Comparison of ENCODE assay signal across 20 mouse cellular contexts in genomic region chr8:92171578-92171977, GRCm38 (mm10).
DNase-seq lines count a peak whose midpoint lies in the region; TF ChIP-seq lines count a peak whose summit lies in the region.
"Had no signal": no experiment of that assay in that cellular context is flagged by ENCODE, and none has a peak within 500 bp of the region (broad histone marks: within the 10 kb centered on the region; RNA-seq: fewer than 3 reads in every experiment).

No protein-coding gene starts in this region.

- no peaks in the 10 kb centered on the region for H3K27me3 ChIP-seq in testis, adult 2 months (ENCODE audit: control insufficient read depth, insufficient read depth, low read length)
- H3K27me3 ChIP-seq in myocyte (ENCODE audit: control insufficient read depth, insufficient read depth, insufficient read length): no peaks in the 10 kb centered on the region
- H3K27me3 ChIP-seq: CH12.LX, Patski had no signal

- H3K4me1 ChIP-seq in testis, adult 2 months (ENCODE audit: control insufficient read depth, insufficient read depth, low read length): no peaks in the 10 kb centered on the region

- TF ChIP-seq CTCF in testis, adult 2 months (IDR thresholded peaks at IDR 0.05; ENCODE audit: control insufficient read depth, insufficient read depth, insufficient replicate concordance, low read depth, low read length): no peak

- H3K4me2 ChIP-seq in myocyte (ENCODE audit: low read depth): no peak overlapping the region

- H3ac ChIP-seq in myocyte (ENCODE audit: control insufficient read depth, insufficient read length): no peak overlapping the region

- TF ChIP-seq POLR2A in testis, adult 2 months (IDR thresholded peaks at IDR 0.05; ENCODE audit: control insufficient read depth, low read depth, low read length): no peak
- no peak for TF ChIP-seq POLR2A in myocyte (IDR thresholded peaks at IDR 0.05; ENCODE audit: insufficient read length, low read depth)

- no peak overlapping the region for H3K27ac ChIP-seq in testis, adult 2 months (ENCODE audit: control insufficient read depth, insufficient read depth, low read depth, low read length)

- H3K36me3 ChIP-seq in testis, adult 2 months (ENCODE audit: control insufficient read depth, insufficient read depth, low read length): no peaks in the 10 kb centered on the region
- no peaks in the 10 kb centered on the region for H3K36me3 ChIP-seq in myocyte (ENCODE audit: control insufficient read depth, insufficient read depth)
- H3K36me3 ChIP-seq: G1E had no signal

- peak overlapping the region; percentile 37 for H3K4me3 ChIP-seq in testis, adult 2 months (ENCODE audit: control insufficient read depth, low read depth, low read length)
- no peak overlapping the region for H3K4me3 ChIP-seq in myocyte

- H3K79me2 ChIP-seq in myocyte (ENCODE audit: control insufficient read depth, insufficient read depth): no peaks in the 10 kb centered on the region

- DNase-seq in testis, postnatal 10 days (ENCODE audit: low spot score): no peak
- DNase-seq in ZHBTc4 (ENCODE audit: low read depth, low spot score): peak; percentile 8
- DNase-seq in spleen, adult 12 weeks (ENCODE audit: low spot score): no peak
- DNase-seq in frontal cortex, postnatal 14 days (ENCODE audit: low spot score in 2 of 2): no peak
- DNase-seq: adrenal gland, adult 2 months; adrenal gland, adult 8-10 months; adrenal gland, postnatal 10 days; adrenal gland, postnatal 14 days; adrenal gland, postnatal 25 days; adrenal gland, postnatal 36 days; B cell, adult 2 months; cerebellum, adult 11 months; cerebellum, adult 11-12 months; cerebellum, adult 18-20 months; cerebellum, adult 2 months had no signal

TF ChIP-seq in myocyte, 11 proteins besides CTCF, POLR2A, EP300 and RAD21:
- TF ChIP-seq MYOD1 (IDR thresholded peaks at IDR 0.05; ENCODE audit: control insufficient read depth in 1 of 3, insufficient read length in 2 of 3, low read depth in 2 of 3): peak; percentile 1 to 79 (median 52)
- no peak for TF ChIP-seq POLR2AphosphoS2 (IDR thresholded peaks at IDR 0.05; ENCODE audit: insufficient read length, low read depth)
- TF ChIP-seq REST (IDR thresholded peaks at IDR 0.05; ENCODE audit: insufficient read depth, insufficient read length): no peak
- peak; percentile 38 for TF ChIP-seq TCF12 (IDR thresholded peaks at IDR 0.05; ENCODE audit: insufficient read depth, poor library complexity, severe bottlenecking)
- TF ChIP-seq TCF3 (IDR thresholded peaks at IDR 0.05; ENCODE audit: insufficient read length, low read depth): no peak
- TF ChIP-seq SRF (IDR thresholded peaks at IDR 0.05; ENCODE audit: control insufficient read depth, insufficient read length, low read depth): no peak
- TF ChIP-seq E2F4 (IDR thresholded peaks at IDR 0.05; ENCODE audit: insufficient read depth): no peak
- TF ChIP-seq CEBPB (IDR thresholded peaks at IDR 0.05; ENCODE audit: insufficient read depth, poor library complexity, severe bottlenecking): no peak
- no peak for TF ChIP-seq USF1 (IDR thresholded peaks at IDR 0.05; ENCODE audit: low read depth)
- no peak for TF ChIP-seq MAX (IDR thresholded peaks at IDR 0.05; ENCODE audit: low read depth)
- peak in 2 of 3 experiments; percentile 44 to 75 for TF ChIP-seq MYOG (IDR thresholded peaks at IDR 0.05; ENCODE audit: control insufficient read depth in 1 of 3, insufficient read depth in 1 of 3, insufficient read length in 2 of 3, low read depth in 2 of 3)
